Mouse (Mus musculus) G1E-ER4 (cell line): ENCODE measurements around the gene Katnal1. TPM values are rescaled to one million over a fixed set of nuclear protein-coding genes. Genes with fewer than 3 reads are reported as not detected.

Source experiments
- GATA1 ChIP-seq: IDR thresholded peaks from one replicate; pipeline ENCODE4 v1.8.0; 2012; ENCODE audit warnings: low read length, inconsistent platforms
- polyA plus RNA-seq: library from polyadenylated mRNA; stranded (reverse); fragments of >175 nt; gene quantifications from 2 replicates; pipeline ENCODE4 v1.2.3, GENCODE M21; 2012

Katnal1 gene
- polyA plus RNA-seq, 1 experiment = not detected

- TF ChIP-seq GATA1 = no peak
Measured at GRCm38 (mm10) chr5:148873116-148873515, 56.0 kb downstream of the Katnal1 start.

GRCm38 (mm10) chr5:148869583-148869982, 59.5 kb downstream of the Katnal1 start:
- TF ChIP-seq GATA1 = no peak

DNA sequence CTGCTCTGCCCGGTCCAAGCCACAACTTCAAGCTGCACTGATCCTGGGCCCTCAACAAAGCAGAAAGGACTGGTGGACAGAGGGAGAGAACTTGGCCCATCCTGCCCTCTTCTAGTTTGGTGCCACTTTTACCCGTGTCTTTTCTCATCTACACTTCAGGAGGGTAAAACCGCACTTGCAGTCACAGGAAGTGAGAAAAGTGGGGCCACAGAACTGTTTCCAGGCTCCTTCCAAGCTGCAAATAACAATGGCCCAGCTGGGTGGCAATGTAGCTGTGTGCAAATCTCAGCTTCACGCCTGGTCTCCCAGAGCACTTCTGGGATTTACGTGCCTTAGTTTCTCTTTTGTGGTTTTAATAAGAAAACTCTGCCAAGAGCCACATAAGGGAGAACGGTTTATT, 61.4 kb downstream of the Katnal1 start:
- TF ChIP-seq GATA1 = no peak

DNA sequence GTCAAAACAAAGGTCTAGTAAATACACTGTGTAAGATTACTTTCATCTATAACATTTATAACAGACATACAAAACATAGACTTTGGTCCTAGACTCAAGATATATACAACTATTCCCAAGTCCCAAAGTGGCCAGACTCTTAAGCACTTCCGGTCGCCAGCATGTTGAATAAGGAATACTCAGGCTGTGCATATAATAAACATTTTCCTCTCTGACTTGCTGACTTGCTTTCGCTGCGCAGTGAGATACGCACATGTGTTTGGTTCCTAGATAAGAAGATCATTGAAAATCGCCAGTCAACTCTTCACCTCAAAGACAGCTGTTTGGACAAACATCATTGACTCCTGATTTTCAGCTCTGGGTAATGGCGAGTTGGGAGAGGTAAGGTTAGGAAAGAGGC, 61.9 kb downstream of the Katnal1 start:
- no peak for TF ChIP-seq GATA1

DNA sequence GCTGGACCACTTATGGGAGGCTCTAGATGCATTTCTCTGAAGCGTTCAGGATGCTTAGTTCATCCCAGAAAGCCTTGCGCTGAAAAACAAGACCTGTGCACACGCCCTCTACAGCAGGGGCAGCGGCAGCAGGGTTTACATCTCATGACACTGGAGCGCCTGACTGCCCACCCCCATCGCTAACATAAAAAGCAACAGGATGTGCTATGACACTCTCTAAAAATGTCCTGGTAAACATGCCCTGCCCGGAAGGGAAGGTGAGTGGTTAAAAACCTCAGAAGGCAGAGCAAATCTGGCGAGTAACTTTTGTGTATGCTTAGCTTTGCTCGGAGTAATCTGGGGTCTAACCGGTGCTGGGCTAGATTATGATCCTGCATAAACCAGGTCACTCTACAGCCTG, 62.5 kb downstream of the Katnal1 start:
- TF ChIP-seq GATA1 = no peak

DNA sequence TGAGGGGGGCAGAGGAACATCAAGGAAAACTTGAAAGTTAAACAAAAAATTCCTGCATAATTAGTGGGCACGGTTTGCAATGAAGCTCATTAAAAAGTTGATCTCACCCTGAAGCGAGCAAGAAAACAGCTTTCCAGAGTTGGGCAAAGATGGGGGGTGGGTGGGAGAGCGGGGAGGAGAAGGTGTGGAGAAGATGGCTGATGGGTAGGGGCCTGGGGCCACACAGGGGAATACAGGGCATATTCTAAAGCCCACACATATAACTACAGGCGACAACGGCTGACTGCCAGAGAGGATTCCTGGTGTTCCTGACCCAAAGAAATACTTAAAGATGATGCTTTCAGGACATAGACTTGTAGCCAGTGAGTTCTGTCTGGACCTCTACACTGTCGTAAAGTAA, 65.7 kb downstream of the Katnal1 start:
- TF ChIP-seq GATA1 = no peak

GRCm38 (mm10) chr5:148862853-148863252, 66.3 kb downstream of the Katnal1 start:
- no peak for TF ChIP-seq GATA1

DNA sequence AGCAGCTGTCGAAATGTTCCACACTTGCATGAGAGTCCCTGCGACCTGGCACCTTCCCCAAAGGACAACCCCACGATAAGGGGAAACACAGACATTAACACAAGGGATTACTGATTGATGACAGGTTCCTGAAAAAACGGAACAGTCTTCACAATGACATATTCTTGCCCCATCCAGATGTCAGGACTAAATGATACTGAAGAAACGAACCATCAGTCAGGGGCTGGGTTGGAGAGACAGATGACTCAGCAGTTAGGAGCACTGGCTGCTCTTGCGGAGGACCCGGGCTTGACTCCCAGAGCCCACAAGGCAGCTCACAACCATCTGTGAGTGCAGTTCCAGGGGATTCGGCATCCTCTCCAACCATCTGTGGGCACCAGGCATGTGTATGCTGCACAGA, 67.0 kb downstream of the Katnal1 start:
- TF ChIP-seq GATA1 = no peak

DNA sequence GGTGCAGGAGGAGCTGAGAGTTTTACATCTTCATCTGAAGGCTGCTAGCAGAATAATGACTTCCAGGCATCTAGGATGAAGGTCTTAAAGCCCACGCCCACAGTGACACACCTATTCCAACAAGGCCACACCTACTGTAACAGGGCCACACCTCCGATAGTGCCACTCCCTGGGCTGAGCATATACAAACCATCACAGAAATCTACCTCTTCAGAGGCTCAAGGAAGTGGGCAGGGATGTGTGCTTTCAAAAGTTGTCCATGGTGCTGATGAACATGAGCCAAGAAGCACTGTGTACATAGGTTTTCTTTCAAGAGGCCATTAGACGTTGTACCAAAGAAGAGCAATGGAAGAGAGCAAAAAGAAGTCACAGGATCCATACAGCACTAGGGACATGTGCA, 71.6 kb downstream of the Katnal1 start:
- no peak for TF ChIP-seq GATA1

GRCm38 (mm10) chr5:148855047-148855446, 74.1 kb downstream of the Katnal1 start:
- no peak for TF ChIP-seq GATA1

DNA sequence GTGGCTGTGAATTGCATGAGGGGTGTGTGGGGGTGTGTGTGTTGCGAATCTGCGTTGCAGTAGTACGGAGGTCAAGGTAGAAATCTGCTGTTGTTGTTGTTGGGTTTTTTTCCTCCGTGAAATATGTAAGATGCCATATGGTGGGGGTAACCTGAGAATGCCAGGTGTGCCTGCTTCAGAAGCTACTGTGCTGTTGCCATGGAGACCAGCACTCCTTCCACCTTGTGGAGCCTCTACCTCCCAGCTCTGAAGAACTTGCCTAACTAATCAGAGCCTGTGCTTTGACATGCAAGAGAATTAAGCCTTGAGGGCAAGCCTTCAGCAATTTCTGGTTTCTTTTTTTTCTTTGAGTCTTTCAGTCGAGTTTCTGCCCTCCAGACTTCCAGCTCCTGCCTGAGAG, 75.0 kb downstream of the Katnal1 start:
- TF ChIP-seq GATA1 = no peak

- TF ChIP-seq GATA1 = no peak
Measured at GRCm38 (mm10) chr5:148849516-148849915, 79.6 kb downstream of the Katnal1 start.

- TF ChIP-seq GATA1 = no peak
Measured at GRCm38 (mm10) chr5:148847032-148847431, 82.1 kb downstream of the Katnal1 start.

DNA sequence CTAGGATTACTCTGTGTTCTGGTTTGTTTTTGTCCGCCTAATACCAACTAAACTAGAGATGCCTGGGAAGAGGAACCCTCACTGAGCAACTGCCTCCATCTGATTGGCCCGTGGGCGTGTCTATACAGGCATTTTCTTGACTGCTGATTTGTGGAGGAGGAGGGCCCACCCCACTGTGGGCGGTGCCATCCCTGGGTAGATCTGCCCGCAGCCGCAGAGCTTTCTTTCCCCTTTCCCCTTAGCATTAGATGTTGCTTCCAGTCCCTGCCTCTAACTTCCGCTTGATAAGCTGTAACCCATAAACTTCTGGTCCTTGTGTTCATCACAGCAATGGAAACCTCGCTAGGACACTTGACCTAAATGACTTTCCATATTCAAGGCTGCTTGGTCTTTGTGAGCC, 92.1 kb downstream of the Katnal1 start:
- TF ChIP-seq GATA1 = no peak

DNA sequence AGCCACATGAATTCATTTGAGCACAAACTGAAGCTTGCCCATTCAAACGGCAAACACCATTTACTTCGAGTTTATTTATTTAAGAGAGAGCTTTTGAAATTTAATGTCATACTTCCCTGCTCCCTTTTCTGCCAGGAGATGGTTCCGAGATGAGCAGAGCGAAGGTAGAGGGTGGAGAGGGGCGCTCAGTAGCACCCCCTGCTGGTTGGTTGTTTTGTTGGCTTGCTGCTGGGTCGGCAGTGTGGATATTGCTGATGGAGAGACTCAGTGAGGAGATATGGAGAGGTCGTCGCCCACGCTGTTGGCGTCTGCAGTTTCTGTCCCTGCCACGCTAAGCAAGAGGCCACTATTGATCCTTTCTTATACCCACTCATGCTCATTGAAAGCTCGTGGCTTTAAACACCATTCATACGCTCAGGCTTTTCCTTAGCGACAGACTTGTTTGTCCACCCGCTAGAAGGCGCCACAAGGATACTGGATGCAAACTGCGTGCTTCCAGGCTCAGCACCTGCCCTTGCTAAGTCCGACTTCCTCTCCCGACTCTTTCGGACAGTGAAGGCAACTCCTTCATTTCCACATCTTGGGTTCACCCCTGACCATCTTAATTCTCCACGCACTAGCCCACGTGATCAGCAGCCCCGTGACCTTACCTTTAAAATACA, 97.4 kb downstream of the Katnal1 start:
- TF ChIP-seq GATA1 = no peak

DNA sequence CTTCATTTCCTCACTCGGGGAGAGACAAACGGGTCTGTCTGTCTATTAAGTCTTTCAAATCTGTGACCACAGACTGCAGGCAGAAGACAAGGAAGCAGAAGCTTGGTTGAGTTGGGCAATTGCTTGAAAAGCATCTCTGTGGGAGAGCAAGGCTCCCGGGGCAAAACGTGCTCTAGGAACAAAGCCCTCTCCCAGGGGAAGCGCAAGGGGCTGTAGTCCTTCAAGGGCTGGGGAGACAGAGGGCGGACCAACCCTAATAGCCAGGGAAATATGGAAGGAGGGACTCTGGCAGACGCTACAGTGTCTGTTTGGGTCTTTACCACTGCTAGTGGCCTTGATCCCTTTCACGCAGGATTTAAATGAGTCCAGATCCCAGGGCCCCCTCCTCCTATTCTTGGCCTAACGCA, 98.0 kb downstream of the Katnal1 start:
- no peak for TF ChIP-seq GATA1

- no peak for TF ChIP-seq GATA1
Measured at GRCm38 (mm10) chr5:148825732-148826131, 103.4 kb downstream of the Katnal1 start.

DNA sequence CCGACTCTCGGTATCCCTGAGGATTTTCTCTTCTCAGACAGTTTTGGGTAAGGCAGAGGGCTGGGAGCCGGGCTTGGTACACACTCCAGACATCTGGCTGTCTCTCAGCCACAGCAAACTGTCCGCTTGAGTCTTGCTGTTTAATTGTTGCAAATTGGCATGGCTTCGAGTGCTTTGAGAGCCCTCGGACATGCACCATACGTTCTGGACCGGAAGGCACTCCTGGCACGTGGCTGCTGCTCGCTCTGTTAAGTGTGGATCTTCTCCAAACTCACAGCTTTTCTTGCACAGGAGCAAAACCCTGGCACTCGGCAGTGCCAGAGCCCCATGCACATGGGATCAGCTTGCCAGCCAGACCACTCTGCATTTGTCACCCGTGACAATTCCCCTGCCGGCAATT, 106.3 kb downstream of the Katnal1 start:
- TF ChIP-seq GATA1 = no peak

Other genes with a start within 250 kb of the Katnal1 start
- gene Gm42791, start 65.8 kb upstream of the Katnal1 start, polyA plus RNA-seq = not detected in 2 replicates